Mouse (Mus musculus): ENCODE data around the gene Coq8a.
A peak's percentile ranks its signal among the peaks of the same experiment; 100 is the strongest.

Coq8a gene

DNA sequence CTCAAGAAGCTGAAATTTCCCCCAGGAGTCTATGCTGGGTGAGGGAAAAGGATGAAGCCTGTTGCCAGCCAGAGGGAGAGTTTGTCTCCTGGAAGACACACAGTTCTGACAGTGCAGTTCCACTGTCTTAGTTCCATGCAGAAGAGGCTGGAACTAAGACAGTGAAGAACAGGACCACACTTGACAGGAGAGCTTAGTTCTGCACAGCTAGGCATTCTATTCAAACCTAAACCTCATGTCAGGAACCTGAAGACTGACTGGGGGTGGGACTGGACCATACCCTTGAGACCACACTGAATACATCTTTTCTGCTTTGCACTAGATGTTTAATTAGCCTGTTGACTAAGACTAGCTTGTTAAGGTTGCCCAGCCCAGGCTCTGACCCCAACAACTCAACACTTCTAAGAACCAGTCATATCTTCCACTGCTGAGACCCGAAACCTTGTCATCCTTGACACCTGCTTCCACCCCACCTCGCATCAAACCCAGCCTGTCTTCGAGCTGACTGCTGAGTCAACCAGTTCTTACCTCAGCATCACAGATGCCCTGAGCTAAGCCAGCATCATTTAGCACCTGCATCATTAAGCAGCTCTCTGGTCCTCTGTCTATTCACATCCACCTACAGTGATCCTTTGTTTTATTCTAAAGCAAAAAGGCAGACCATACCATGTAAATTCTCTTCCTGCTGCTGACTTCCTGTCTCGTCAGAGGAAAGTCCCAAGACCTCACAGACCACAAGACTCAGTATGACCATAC is at the start of gene Coq8a:
Gene Coq8a (minus strand): TSS at position 644 of the 756 bp plus-strand sequence.
- no peak for DNase-seq (ENCODE audit: low spot score)

DNA sequence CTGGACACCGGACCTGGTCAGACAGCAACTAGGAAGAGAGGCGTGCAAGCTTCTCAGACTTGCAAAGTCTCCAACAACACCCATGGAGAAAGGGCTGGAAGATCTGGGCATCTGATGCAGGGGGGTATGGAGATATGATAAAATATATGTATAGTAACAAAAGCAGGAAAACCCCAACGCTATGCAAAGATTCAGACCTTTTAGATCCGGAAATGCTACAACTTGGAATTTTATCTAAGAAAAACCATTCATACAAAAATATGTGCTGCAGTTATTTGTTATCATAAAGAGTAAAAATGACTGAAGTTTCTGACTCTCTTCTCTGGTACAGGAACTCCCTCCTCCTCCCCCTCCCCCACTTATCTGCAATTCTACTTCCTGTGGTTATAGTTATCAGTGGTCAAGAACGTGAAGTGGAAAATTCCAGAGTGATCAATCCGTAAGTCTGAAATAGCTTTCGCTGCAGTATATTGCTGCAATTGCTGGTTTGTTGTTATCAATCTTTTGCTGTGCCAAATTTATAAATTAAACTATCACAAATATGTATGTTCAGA is 49.3 kb upstream of the Coq8a start:
- no peak for DNase-seq (ENCODE audit: low spot score)

DNA sequence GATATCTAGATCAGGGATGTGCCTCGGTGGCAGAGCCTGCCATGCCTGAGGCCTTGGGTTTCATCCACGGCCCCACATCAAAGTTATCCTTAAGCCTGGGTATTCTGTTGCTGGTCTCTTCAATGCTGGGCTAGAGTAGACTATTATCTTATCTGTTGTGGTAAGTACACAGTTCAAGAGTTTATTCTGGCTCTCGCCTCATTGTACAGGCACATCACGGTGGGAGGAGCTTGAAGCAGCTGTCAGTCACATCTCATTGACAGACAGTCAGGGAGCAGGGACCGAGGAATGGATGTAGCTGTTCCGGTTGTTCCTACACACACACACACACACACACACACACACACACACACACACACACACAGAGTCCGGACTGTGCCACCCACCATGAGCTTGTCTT is 48.5 kb upstream of the Coq8a start:
- no peak for DNase-seq (ENCODE audit: low spot score)

DNA sequence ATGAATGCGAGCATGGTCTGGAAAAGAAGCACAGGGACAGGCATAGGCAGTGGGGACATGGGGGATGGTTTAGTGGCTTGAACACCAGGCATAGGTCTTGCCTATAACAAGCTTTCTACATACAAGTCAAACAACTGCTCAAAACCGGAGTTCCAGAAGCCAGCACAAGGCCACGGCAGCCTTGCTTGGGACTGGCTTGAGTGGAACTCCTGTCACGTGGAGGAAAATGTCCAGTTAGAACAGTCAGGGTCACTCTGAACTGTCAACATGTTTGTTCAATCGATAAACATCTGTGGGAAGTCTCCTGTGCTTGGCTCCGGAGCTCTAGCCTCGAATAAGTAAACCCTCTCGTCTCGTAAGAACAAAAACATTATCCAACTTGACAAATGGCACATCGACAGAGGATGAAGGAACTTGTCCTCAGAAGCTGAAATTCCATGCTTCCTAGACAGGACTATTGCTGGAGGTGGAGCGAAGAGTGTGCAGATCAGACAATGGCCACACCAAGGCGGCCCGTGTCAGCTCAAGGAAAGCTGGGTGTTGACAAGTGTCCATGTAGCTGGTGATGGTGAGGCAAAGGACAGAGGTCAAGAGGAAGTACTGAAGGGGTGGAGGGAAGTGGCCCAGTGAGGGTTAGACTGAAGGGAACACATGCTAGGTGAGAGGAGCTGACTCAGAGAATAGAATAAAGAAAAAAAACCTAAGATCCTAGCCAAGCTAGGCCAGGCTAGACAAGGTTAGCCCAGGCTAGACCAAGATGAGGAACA is 46.5 kb upstream of the Coq8a start:
- DNase-seq (ENCODE audit: low spot score) = no peak

DNA sequence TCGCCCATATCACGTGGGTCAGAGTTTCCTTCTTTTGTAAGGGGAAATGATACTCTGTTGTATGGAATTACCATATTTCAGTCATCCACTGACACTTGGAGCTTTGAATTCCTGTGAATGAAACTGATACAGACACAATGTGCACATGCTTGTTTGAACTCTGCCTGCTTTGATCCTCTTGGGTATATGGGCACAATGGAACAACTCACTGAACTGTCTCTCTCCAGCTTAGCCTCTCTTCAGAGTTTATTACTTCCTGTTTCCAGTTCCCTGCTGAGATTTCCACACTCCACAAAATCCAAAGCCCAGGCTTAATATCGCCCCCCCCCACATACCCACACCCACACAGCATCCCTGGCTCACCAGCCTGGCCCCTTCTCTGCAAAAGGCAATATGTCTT is 32.3 kb upstream of the Coq8a start:
- DNase-seq (ENCODE audit: low spot score) = no peak

DNA sequence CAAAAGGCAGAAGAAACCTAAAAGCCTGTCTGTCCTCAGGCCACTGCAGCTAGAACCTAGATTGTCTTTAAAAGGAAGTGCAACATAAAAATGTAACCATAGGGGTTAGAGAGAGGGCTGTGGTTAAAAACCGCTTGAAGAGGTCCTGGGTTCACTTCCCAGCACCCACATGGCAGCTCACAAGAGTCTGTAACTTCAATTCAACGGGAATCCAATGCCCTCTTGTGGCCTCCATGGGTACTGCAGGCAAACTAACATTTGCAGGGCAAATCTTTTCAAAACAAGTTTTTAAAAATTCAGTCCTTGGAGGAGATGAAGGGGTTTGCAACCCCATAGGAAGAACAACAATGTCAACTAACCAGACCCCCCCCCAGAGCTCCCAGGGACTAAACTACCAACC is 31.2 kb upstream of the Coq8a start:
- DNase-seq (ENCODE audit: low spot score) = peak; percentile 48

DNA sequence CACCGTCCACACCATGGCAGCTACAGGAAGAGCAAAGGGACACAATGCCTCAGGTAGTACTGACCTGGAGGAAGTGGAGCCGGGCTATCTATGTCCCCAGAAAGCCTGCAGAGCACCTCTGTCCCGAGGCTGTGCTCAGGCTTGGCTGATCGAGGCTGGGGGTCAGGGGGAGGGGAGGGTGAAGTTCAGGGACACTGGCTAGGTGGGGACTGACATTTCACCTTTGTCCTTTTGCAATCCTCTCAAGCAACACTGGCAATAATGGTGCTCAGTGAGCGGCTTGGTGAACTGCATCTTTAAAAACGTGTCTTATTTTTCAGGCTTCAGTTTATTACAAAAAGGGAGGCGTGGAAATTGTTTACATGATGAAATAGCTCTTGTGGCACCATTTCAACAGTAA is 30.5 kb upstream of the Coq8a start:
- peak; percentile 48 for DNase-seq (ENCODE audit: low spot score)

DNA sequence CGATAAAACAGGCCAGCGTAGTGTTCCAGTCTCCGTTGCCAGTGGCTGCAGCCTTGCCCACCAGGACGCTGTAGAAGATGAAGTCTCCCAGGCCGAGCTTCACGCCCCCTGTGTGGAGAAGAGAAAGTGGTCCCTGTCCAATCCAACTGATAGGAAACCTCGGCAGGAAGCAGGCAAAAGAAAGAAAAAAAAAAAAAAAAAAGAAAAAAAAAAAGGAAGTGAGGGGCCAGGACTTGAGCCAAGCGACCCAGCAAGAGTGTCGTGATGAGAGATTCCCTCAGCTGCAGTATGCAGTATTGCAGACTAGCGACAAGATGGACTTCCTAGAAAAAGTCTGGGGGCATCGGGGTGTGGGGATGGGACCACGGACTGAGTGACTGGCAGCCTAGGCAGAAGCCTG is 29.5 kb upstream of the Coq8a start:
- no peak for DNase-seq (ENCODE audit: low spot score)

DNA sequence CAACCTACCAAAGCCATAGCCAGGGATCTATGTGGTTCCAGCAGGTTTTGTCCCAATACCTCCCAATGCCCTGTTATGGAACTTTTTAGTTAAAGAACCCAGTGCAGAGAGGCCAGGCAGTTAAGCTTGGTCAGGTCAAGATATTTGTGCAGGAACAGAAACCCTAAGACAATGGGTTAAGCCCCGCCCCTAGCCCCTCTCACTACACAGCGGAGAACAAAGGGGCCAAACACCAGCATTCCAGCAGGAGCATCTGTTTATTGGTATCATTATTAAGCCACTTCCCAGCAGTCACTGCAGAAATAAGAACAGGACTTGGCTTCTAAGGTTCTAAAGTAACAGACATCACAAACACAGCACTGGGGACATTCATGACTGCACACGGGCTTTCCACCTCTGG is 27.4 kb upstream of the Coq8a start:
- DNase-seq (ENCODE audit: low spot score) = no peak

DNA sequence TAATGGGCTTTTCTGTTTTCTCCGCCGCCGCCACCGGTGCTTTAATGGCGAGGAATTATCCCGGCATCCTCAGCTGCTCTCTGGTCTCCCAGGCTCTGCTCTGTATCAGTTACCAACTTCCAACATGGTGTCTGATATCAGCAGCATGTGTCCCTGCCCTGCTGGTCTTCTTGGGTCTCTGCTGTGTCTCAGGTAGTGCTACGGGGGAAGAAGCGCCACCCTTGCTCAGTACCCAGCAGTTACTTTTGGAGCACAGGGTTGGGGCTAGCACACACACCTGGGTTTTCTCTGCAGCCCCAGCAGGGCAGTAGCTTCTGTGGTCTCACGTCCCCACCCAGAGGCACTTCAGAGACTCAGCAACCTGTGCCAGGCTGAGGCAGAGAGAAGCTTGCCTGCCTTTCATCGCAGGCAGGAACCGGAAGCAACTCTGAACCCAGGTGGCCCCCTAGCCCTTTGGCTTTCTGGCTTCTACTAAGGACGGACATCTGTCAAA is 26.9 kb upstream of the Coq8a start:
- DNase-seq (ENCODE audit: low spot score) = no peak

DNA sequence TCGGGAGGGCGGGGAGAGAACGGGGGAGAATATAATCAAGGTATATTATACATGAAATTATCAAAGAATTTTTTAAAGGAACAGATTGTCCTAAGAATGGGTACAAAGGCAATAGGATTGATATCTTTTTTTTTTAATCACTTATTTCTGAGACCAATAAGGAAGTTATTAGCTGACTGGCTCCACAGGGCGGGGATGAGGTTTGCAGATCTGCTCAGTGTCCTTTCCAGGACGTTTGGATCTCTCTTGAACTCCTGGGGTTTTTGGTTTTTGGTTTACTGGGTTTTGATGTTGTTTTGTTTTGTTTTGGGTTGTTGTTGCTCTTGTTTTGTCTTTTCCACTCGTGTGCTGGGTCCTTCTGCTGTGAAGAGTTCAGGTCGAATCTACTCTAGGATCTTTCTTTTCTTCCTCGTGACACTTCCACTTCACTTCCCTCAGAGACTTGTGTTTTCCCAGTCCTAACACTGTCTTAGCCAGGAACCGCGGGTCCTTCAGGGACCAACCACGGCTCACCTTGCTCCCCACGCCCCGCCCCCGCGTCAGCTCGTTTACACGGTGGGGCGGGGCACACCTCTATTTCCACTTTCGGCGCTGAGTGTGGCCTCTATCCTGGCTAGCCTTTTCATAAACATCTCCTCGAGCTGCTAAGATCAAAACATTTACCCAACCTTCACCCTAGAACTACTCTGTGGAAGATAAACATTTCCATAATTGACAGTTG is 26.3 kb upstream of the Coq8a start:
- no peak for DNase-seq (ENCODE audit: low spot score)

DNA sequence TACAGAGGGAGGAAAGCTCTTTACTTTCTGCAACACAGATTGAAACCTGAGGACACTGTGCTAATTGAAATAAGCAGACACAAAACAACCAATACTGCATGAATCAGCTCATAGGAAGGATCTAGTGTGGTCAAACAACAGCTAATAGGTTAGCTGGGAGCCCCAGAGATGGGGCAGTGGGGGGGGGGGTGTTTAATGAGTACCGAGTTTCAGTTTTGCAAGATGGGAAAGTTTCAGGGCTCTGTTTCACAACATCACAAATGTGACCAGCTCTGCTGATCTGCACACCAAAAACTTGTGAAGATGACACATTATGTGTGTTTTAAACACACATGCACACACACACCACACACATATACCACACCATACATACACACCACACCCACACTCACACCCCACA is 22.6 kb upstream of the Coq8a start:
- no peak for DNase-seq (ENCODE audit: low spot score)

DNA sequence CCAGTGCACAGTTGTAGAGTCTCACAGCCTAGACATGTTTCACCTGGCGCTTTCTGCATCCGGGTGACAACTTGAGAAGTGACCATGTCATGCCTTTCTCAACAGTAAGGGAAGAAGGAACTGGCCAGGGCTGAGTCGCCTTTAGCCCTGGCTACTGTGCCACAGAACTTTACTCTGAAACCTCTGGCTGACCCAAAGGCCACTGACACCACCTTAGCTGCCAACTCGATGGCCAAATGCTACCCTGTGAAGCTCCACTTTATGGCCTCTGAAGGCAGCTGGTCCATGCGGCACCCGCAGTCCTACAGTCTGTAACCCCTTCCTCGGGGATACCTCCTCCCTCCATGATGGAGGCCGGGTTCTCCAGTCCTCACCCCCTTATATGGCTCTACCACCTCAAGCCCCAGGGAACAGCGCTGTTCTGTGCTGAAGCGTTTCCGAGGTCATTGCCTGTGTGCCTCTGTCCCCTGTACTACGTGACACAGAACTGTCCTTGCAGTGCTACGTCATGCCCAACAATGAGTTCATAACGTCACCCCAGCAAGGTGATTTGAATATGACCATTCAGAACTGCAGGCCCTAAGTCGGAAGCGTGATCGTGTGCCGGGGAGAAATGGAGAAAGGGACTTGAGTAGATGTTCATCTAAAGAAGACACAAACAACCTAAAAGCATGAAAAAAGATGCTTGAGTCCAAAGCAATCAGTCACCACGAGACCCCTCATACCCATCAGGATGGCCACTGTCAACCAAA is 21.6 kb upstream of the Coq8a start:
- peak; percentile 30 for DNase-seq (ENCODE audit: low spot score)

DNA sequence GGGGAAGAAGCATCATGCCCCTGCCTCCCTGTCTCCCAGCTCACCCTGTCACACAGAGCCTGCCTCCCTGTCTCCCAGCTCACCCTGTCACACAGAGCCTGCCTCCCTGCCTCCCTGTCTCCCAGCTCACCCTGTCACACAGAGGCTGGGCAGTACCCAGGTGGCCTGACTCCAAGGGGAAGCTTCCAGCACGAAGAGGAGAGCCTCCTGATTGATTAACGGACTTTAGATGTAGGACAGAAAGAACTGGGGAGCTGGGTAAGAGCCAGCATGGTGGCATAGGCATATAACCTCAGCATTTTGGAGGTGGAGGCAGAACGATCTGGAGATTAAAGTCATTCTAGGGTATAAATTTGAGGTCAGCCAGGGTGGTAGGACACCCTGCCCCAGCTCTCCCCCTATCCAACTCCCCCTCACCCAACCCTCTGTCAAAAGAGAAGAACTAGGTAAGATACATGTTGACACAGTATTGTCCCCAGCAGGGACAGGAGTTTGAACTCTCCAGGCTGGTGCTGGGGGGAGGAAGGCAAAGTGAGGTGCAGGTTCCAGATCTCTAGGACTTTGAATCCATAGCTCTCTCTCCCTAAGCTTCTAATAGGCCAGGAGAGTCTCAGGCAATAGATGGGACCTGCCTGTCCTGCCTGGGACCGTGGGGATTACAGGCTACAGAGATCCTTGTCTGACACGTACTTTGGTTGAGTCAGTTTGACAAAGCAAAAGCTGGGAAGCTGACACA is 17.3 kb upstream of the Coq8a start:
- DNase-seq (ENCODE audit: low spot score) = no peak

DNA sequence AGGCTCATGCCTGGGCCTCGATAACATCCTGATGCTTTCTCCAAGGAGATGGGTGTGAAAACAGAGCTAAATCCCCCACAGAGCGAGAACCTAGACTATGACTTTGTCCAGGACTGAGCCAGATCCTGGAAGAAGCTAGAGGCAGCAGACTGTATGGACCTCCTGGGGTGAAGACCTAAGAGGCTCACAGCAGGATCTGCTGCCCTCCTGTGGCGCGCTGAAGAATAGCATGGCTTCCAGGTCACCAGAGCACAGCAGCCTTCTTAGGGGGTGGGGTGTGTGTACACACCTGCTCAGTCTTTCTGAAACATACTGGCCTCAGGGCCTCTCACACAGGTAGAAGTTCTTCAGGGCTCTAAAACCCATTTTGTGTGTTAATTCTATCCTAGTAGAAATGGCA is 15.6 kb upstream of the Coq8a start:
- peak; percentile 73 for DNase-seq (ENCODE audit: low spot score)

DNA sequence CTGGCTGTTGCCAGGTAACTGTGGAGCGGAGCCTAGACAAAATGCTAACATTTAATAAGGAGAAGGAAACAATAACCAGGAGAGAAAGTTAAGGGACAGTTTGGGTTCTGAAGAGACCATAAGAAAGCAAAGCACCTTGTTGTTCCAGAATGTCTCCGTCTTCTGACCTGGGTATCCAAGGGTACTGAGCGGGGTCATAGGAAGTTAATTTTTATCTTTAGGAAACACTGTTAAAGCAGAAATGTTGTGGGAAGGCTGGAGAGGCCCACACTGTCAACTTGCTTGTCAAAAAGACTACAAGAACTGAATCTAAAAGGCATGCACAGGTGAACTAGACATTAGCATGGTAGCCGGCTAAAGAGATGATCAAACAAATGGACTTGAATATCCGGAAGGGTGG is 13.5 kb upstream of the Coq8a start:
- no peak for DNase-seq (ENCODE audit: low spot score)

DNA sequence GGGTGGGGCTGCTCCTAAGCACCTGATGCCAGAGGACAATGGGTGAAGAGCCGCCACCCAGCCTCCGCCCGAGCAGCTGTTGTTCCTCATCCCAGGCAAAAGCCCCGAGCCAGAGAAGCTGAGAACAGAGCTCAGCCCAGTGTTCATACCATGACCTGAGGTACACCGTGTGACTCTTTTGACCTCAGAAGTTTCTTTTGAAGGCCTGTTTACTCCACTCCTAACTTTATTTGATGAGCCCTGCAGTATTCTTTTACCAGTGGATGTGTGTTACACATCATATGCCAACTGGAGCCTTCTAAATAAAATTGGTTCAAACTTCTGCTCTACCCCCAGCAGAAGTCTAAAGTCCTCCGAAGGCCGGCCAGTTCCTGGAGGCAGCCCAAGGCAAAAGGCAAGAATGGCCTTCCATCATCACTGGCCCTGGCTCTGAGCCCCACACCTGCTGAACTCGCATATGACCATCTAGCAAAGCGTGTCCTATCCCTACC is 11.4 kb upstream of the Coq8a start:
- DNase-seq (ENCODE audit: low spot score) = no peak

DNA sequence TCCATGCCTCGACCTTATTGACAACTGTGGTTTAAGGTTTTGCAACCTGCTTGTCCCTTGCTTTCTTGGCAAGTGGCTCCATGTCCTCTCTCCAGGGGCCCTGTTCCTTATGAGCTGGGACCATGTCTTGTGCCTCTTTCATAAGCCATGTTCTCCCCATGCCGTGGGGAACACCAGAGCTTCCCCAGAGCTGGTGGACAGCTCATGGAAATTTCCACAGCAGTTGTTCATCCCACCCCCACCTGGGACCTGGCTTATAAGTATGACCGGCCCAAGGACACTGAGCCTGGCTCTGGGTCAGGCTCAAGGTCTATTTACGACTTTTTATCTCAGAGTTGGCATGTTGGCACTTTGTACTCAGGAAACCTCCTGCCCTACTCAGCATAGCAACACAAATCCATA is 10.6 kb upstream of the Coq8a start:
- peak; percentile 24 for DNase-seq (ENCODE audit: low spot score)

DNA sequence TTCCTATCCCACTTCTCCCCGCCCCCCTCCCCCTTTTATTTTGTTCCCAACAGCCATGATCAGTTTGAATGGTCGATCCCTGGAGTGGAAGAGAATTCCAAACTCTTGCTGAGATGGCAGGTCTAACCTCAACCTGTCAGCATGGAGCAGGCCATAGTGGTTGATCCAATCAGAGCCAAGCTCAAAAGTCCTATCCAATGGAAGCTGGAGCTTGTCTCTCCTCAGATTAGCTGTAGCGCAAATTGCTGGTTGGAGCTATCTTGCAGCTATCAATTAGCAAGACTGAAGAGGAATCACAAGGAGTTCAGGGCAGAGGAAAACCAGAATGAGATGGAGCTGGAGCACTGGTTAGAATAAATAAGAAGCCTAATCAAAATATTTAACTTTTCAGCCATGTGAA is 9.0 kb upstream of the Coq8a start:
- no peak for DNase-seq (ENCODE audit: low spot score)

DNA sequence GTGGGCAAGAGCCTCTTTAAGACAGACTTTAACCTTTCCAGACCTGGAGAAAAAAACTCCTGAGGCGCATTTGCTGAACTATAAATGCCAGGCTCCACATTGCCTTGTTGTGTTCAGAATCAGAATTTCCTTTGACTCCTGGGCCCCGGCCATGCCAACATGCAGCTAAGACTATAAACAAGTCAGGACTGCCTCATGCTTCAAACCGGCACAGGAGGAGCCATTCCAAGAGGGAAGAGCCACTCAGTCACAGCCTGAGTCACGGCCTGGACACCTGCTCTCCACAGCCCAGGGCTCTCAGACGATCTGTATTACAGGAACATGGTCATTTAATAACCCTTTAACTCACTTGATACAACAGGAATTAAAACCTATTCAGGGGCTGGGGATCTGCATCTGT is 1.3 kb upstream of the Coq8a start:
- DNase-seq (ENCODE audit: low spot score) = no peak

DNA sequence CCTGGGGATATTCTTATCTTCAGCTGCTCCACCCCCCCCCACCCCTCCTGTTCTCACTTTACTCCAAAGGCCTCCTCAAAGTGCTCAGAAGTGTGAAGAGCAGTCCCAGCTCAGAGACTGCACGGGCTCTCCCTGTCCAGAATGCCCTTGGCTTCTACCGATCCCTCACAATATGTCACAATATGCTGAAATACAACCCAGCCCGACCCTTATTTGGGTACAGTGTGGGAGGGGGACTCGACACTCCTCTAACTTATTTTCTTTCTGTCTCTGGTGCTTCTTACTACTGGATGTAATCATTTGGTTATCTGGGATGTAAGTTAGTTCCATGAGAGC is 281 bp upstream of the Coq8a start:
- no peak for DNase-seq (ENCODE audit: low spot score)

All from adipocyte (in vitro differentiated cells).